Mouse (Mus musculus) layer of hippocampus, postnatal 14 days (tissue): ENCODE data around the gene Ak9. TPM values are rescaled to one million over a fixed set of nuclear protein-coding genes. Genes with fewer than 3 reads are reported as not detected.

ENCODE experiments used
- DNase-seq, 2 experiments: peaks; one replicate each; pipeline ENCODE4 v3.0.0; 2021 to 2022; ENCODE audit warnings: low spot score in 2 of 2, mixed read lengths in 1 of 2
- total RNA-seq, 2 experiments: library from RNA; stranded (reverse); gene quantifications; 2 replicates each; pipeline ENCODE4 v1.2.3; 2021

Ak9 gene
- total RNA-seq, 2 experiments from 2014 or later, result 0.45 to 0.67 TPM

GRCm38 (mm10) chr10:41480938-41481880, 177.4 kb downstream of the Ak9 start:
- DNase-seq, result no peak

GRCm38 (mm10) chr10:41482446-41482845, 178.7 kb downstream of the Ak9 start:
- DNase-seq, result no peak

Other genes with a start within 250 kb of the Ak9 start
- 1 to 10 TPM; 2.4 to 3.3 TPM for gene Gpr6, start 231.7 kb upstream of the Ak9 start, total RNA-seq
- gene Fig4, start 720 bp upstream of the Ak9 start, total RNA-seq, result 10 to 100 TPM; 37.0 to 40.2 TPM
- 10 to 100 TPM; 16.0 to 16.1 TPM for gene Zbtb24, start 146.4 kb downstream of the Ak9 start, total RNA-seq
- 10 to 100 TPM; 24.5 to 31.3 TPM for gene Mical1, start 172.3 kb downstream of the Ak9 start, total RNA-seq
- 10 to 100 TPM; 21.1 to 23.3 TPM for gene Smpd2, start 186.4 kb downstream of the Ak9 start, total RNA-seq
- gene Ppil6, start 186.5 kb downstream of the Ak9 start, total RNA-seq, result 1 to 10 TPM; 7.3 to 7.4 TPM
- 10 to 100 TPM; 55.3 to 60.9 TPM for gene Cd164, start 215.4 kb downstream of the Ak9 start, total RNA-seq